Mouse (Mus musculus) CH12.LX (cell line): ENCODE data around the gene Limk2. TPM values are rescaled to one million over a fixed set of nuclear protein-coding genes. Genes with fewer than 3 reads are reported as not detected.
A peak's percentile ranks its signal among the peaks of the same experiment; 100 is the strongest.

ENCODE experiments used
- DNase-seq: peaks from one replicate; pipeline ENCODE4 v3.0.0-alpha.2; 2013; ENCODE audit errors: extremely low read depth
- H3K27ac ChIP-seq: 2 replicates; pipeline ENCODE4 v1.5.1; 2012; ENCODE audit warnings: low read depth, mild to moderate bottlenecking, control low read depth, moderate library complexity; ENCODE audit not compliant: insufficient read depth
- H3K27me3 ChIP-seq: replicated peaks from 2 replicates; pipeline ENCODE3; 2012; ENCODE audit warnings: inconsistent platforms
- H3K36me3 ChIP-seq, 2 experiments: replicated peaks in 1 of 2; 2 replicates each; pipeline versions ENCODE3 to v1.6.1; 2012; ENCODE audit warnings: inconsistent platforms in 1 of 2, low read length in 1 of 2, mild to moderate bottlenecking in 1 of 2, mixed read lengths in 1 of 2, moderate library complexity in 1 of 2; ENCODE audit not compliant: control insufficient read depth in 1 of 2, insufficient read depth in 1 of 2
- H3K4me1 ChIP-seq, 2 experiments: 2 replicates each; pipeline ENCODE4 v1.6.1; 2012; ENCODE audit warnings: inconsistent platforms in 1 of 2, moderate library complexity in 1 of 2; ENCODE audit not compliant: insufficient read depth in 2 of 2, control insufficient read depth in 1 of 2
- H3K4me2 ChIP-seq: 2 replicates; pipeline ENCODE4 v1.6.1; 2012; ENCODE audit warnings: low read depth, mild to moderate bottlenecking, control low read depth; ENCODE audit not compliant: poor library complexity, insufficient read depth, severe bottlenecking
- H3K4me3 ChIP-seq, 3 experiments: fragments of 150-350 bp in 1 of 3; sonication (generic) in 1 of 3; replicated peaks in 1 of 3; 2 replicates each; pipeline versions ENCODE3 to v1.5.1; 2011 to 2012; ENCODE audit warnings: low read depth in 2 of 3, low read length in 2 of 3, mild to moderate bottlenecking in 2 of 3, moderate library complexity in 2 of 3, control low read depth in 1 of 3, improper control_type of control experiment in 1 of 3, inconsistent platforms in 1 of 3, mixed read lengths in 1 of 3; ENCODE audit not compliant: poor library complexity in 1 of 3
- H3K79me2 ChIP-seq: replicated peaks from 2 replicates; pipeline ENCODE4 v1.6.1; 2012; ENCODE audit warnings: mild to moderate bottlenecking, moderate library complexity; ENCODE audit not compliant: control insufficient read depth, poor library complexity, insufficient read depth, severe bottlenecking; ENCODE audit errors: extremely low read depth
- H3K9ac ChIP-seq: 2 replicates; pipeline ENCODE4 v1.6.1; 2012; ENCODE audit warnings: low read depth, mild to moderate bottlenecking, control low read depth, moderate library complexity; ENCODE audit not compliant: insufficient read depth
- H3K9me3 ChIP-seq: replicated peaks from 2 replicates; pipeline ENCODE3; 2012; ENCODE audit warnings: low read length, inconsistent platforms, mixed read lengths
- BHLHE40 ChIP-seq: IDR thresholded peaks from 2 replicates; pipeline ENCODE4 v1.6.1; 2011; ENCODE audit warnings: mild to moderate bottlenecking, low read depth, low read length, improper control_type of control experiment
- CHD1 ChIP-seq: IDR thresholded peaks from 2 replicates; pipeline ENCODE4 v1.6.1; 2012; ENCODE audit warnings: low read depth, low read length, improper control_type of control experiment, inconsistent platforms
- CHD2 ChIP-seq: IDR thresholded peaks from 2 replicates; pipeline ENCODE4 v1.6.1; 2011; ENCODE audit warnings: low read length, improper control_type of control experiment
- CTCF ChIP-seq, 2 experiments: IDR thresholded peaks in 1 of 2; conservative IDR thresholded peaks in 1 of 2; 2 replicates each; pipeline ENCODE4 v1.5.1; 2011 to 2012; ENCODE audit warnings: low read depth in 2 of 2, low read length in 2 of 2, improper control_type of control experiment in 1 of 2, inconsistent platforms in 1 of 2, mild to moderate bottlenecking in 1 of 2, moderate library complexity in 1 of 2
- E2F4 ChIP-seq: IDR thresholded peaks from 2 replicates; pipeline ENCODE4 v1.6.1; 2011; ENCODE audit warnings: low read depth, low read length, improper control_type of control experiment; ENCODE audit not compliant: insufficient replicate concordance
- ELF1 ChIP-seq: IDR thresholded peaks from 2 replicates; pipeline ENCODE4 v1.6.1; 2014; ENCODE audit warnings: low read depth, mild to moderate bottlenecking, inconsistent platforms, low read length, improper control_type of control experiment
- EP300 ChIP-seq: IDR thresholded peaks from 2 replicates; pipeline ENCODE4 v1.6.1; 2011; ENCODE audit warnings: low read length, improper control_type of control experiment
- ETS1 ChIP-seq: conservative IDR thresholded peaks from 2 replicates; pipeline ENCODE4 v1.6.1; 2012; ENCODE audit warnings: low read depth, mild to moderate bottlenecking, inconsistent platforms, low read length, improper control_type of control experiment, moderate library complexity
- GABPA ChIP-seq: IDR thresholded peaks from 2 replicates; pipeline ENCODE4 v1.6.1; 2012; ENCODE audit warnings: low read depth, low read length, improper control_type of control experiment, inconsistent platforms; ENCODE audit not compliant: insufficient replicate concordance
- HCFC1 ChIP-seq: IDR thresholded peaks from 2 replicates; pipeline ENCODE4 v1.6.1; 2012; ENCODE audit warnings: low read depth, mild to moderate bottlenecking, inconsistent platforms, low read length, improper control_type of control experiment
- IRF4 ChIP-seq: IDR thresholded peaks from 2 replicates; pipeline ENCODE4 v1.6.1; 2014; ENCODE audit warnings: low read depth, mild to moderate bottlenecking, inconsistent platforms, low read length, improper control_type of control experiment
- JUN ChIP-seq: IDR thresholded peaks from 2 replicates; pipeline ENCODE4 v1.6.1; 2011; ENCODE audit warnings: low read depth, mild to moderate bottlenecking, low read length, improper control_type of control experiment, moderate library complexity; ENCODE audit not compliant: insufficient read depth
- JUND ChIP-seq: conservative IDR thresholded peaks from 2 replicates; pipeline ENCODE4 v1.6.1; 2011; ENCODE audit warnings: low read depth, low read length, improper control_type of control experiment
- KAT2A ChIP-seq: IDR thresholded peaks from 2 replicates; pipeline ENCODE4 v1.6.1; 2012; ENCODE audit warnings: low read length, improper control_type of control experiment, inconsistent platforms; ENCODE audit not compliant: insufficient replicate concordance
- MAFK ChIP-seq: IDR thresholded peaks from 2 replicates; pipeline ENCODE4 v1.6.1; 2011; ENCODE audit warnings: low read length, improper control_type of control experiment; ENCODE audit not compliant: insufficient replicate concordance
- MAX ChIP-seq: IDR thresholded peaks from 2 replicates; pipeline ENCODE4 v1.6.1; 2011; ENCODE audit warnings: low read length, improper control_type of control experiment
- MAZ ChIP-seq: IDR thresholded peaks from 2 replicates; pipeline ENCODE4 v1.6.1; 2012; ENCODE audit warnings: low read depth, mild to moderate bottlenecking, inconsistent platforms, low read length, improper control_type of control experiment, moderate library complexity
- MEF2A ChIP-seq: IDR thresholded peaks from 2 replicates; pipeline ENCODE4 v1.6.1; 2014; ENCODE audit warnings: low read depth, mild to moderate bottlenecking, inconsistent platforms, low read length, improper control_type of control experiment, borderline replicate concordance
- MXI1 ChIP-seq: IDR thresholded peaks from 2 replicates; pipeline ENCODE4 v1.6.1; 2011; ENCODE audit warnings: mild to moderate bottlenecking, low read depth, low read length, improper control_type of control experiment
- MYC ChIP-seq: IDR thresholded peaks from 2 replicates; pipeline ENCODE4 v1.6.1; 2011; ENCODE audit warnings: low read depth, mild to moderate bottlenecking, improper control_type of control experiment, low read length
- NELFE ChIP-seq: IDR thresholded peaks from 2 replicates; pipeline ENCODE4 v1.6.1; 2011; ENCODE audit warnings: low read depth, low read length, improper control_type of control experiment
- NRF1 ChIP-seq: IDR thresholded peaks from 2 replicates; pipeline ENCODE4 v1.6.1; 2014; ENCODE audit warnings: low read depth, mild to moderate bottlenecking, inconsistent platforms, low read length, improper control_type of control experiment, moderate library complexity
- PAX5 ChIP-seq: IDR thresholded peaks from 2 replicates; pipeline ENCODE4 v1.6.1; 2012; ENCODE audit warnings: low read length, inconsistent platforms, mixed read lengths
- POLR2A ChIP-seq: IDR thresholded peaks from 2 replicates; pipeline ENCODE4 v1.6.1; 2011; ENCODE audit warnings: low read depth, mild to moderate bottlenecking, improper control_type of control experiment, low read length
- POLR2AphosphoS2 ChIP-seq: IDR thresholded peaks from 2 replicates; pipeline ENCODE4 v1.6.1; 2011; ENCODE audit warnings: low read depth, low read length, improper control_type of control experiment
- RAD21 ChIP-seq: IDR thresholded peaks from 2 replicates; pipeline ENCODE4 v1.6.1; 2011; ENCODE audit warnings: low read depth, mild to moderate bottlenecking, low read length, improper control_type of control experiment, moderate library complexity
- RCOR1 ChIP-seq: conservative IDR thresholded peaks from 2 replicates; pipeline ENCODE4 v1.6.1; 2012; ENCODE audit warnings: low read depth, mild to moderate bottlenecking, inconsistent platforms, low read length, improper control_type of control experiment
- SIN3A ChIP-seq: IDR thresholded peaks from 2 replicates; pipeline ENCODE4 v1.6.1; 2012; ENCODE audit warnings: low read length, improper control_type of control experiment, inconsistent platforms
- SMC3 ChIP-seq: IDR thresholded peaks from 2 replicates; pipeline ENCODE4 v1.6.1; 2011; ENCODE audit warnings: low read depth, low read length, improper control_type of control experiment
- TBP ChIP-seq: conservative IDR thresholded peaks from 2 replicates; pipeline ENCODE4 v1.6.1; 2011; ENCODE audit warnings: low read depth, low read length, improper control_type of control experiment
- TCF12 ChIP-seq: IDR thresholded peaks from 2 replicates; pipeline ENCODE4 v1.6.1; 2014; ENCODE audit warnings: low read depth, mild to moderate bottlenecking, inconsistent platforms, low read length, improper control_type of control experiment
- UBTF ChIP-seq: IDR thresholded peaks from 2 replicates; pipeline ENCODE4 v1.6.1; 2012; ENCODE audit warnings: low read depth, mild to moderate bottlenecking, inconsistent platforms, low read length, improper control_type of control experiment, moderate library complexity
- USF1 ChIP-seq: IDR thresholded peaks from 2 replicates; pipeline ENCODE4 v1.6.1; 2014; ENCODE audit warnings: low read depth, mild to moderate bottlenecking, inconsistent platforms, low read length, improper control_type of control experiment
- USF2 ChIP-seq: conservative IDR thresholded peaks from 2 replicates; pipeline ENCODE4 v1.6.1; 2011; ENCODE audit warnings: low read depth, low read length, improper control_type of control experiment
- ZC3H11A ChIP-seq: IDR thresholded peaks from 2 replicates; pipeline ENCODE4 v1.6.1; 2012; ENCODE audit warnings: low read depth, mild to moderate bottlenecking, inconsistent platforms, low read length, improper control_type of control experiment
- ZKSCAN1 ChIP-seq: IDR thresholded peaks from 2 replicates; pipeline ENCODE4 v1.6.1; 2012; ENCODE audit warnings: low read depth, inconsistent platforms, low read length, improper control_type of control experiment, borderline replicate concordance
- ZMIZ1 ChIP-seq: IDR thresholded peaks from 2 replicates; pipeline ENCODE4 v1.6.1; 2012; ENCODE audit warnings: low read depth, mild to moderate bottlenecking, inconsistent platforms, low read length, improper control_type of control experiment
- ZNF384 ChIP-seq: IDR thresholded peaks from 2 replicates; pipeline ENCODE4 v1.6.1; 2012; ENCODE audit warnings: low read depth, low read length, improper control_type of control experiment, inconsistent platforms
- dilution Hi-C: fragments of 300-500 bp; cut with MboI; formaldehyde crosslinking; loops from 2 replicates; pipeline ENCODE4 v1.14.3; 2020; ENCODE audit warnings: low sequenced_read_pairs; ENCODE audit not compliant: extremely low pct_unique_long_range_greater_than_20kb, extremely low pct_ligation_motif_present
- in situ Hi-C: fragments of 300-500 bp; cut with MboI; formaldehyde crosslinking; loops from 3 replicates; pipeline ENCODE4 v1.14.3; 2019; ENCODE audit warnings: low sequenced_read_pairs, low pct_ligation_motif_present, low pct_unique_long_range_greater_than_20kb, mixed read lengths
- polyA plus RNA-seq: library from polyadenylated mRNA; unstranded; fragments of >175 nt; gene quantifications from 2 replicates; pipeline ENCODE4 v1.2.1, GENCODE M21; 2012; ENCODE audit warnings: low read depth; ENCODE audit not compliant: insufficient read length
- total RNA-seq, 2 experiments: library from RNA; depleted of rRNA; stranded (reverse); fragments of 300-350 nt in 1 of 2; fragments of >200 nt in 1 of 2; gene quantifications; 2 replicates each; pipeline ENCODE4 v1.2.3; 2012 to 2014

The Limk2 gene
- total and polyA plus RNA-seq, 3 experiments, result 41.5 to 64.0 (median 46.1) TPM

DNA sequence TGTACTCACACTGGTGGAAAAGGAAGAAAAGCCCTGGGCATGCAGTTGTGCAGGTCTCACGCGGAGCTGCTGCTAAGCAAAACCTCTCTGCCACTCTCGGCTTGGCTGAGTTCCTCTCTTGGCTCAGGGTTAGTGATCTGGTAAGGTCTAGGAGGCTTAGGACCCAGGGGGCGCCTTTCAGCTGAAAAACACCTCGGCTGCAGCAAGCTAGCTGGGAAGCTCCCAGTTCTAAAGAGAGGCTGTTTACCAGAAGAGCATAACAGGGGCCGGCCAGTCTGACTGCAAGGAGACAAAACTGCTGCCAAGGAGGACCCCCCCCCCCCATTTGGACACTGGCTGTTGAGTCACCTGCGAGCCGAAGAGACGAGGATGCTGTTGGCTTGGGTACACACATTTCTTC is 78.4 kb downstream of the Limk2 start:
- Histone ChIP-seq H3K9ac (no peak overlapping the region), H3K4me3 (peak overlapping the region; percentile 19 to 45 (median 23)), H3K4me1 (peaks cover 13 to 51% of the 10 kb centered on the region in 2 experiments), H3K36me3 (no peaks in the 10 kb centered on the region), H3K4me2 (peak overlapping the region; percentile 94), H3K27me3 (no peaks in the 10 kb centered on the region), H3K79me2 (no peaks in the 10 kb centered on the region), H3K9me3 (peaks cover 8% of the 10 kb centered on the region), H3K27ac (no peak overlapping the region)
- DNase-seq, result peak; percentile 66
- in situ Hi-C loops (no loop called here), dilution Hi-C loops (no loop called here)
- TF ChIP-seq MAFK (no peak), ZNF384 (no peak), UBTF (0 out of 2 replicates have a peak, but pooled peaks have one; percentile 57), ETS1 (peak; percentile 25; the same call in 1 of the 2 replicates), CTCF (conservative IDR thresholded peaks at IDR 0.05 in 1 of 2, IDR thresholded peaks at IDR 0.05 in 1 of 2; ENCODE audit: low read depth in 2 of 2, low read length in 2 of 2) (peak in 1 of 2 experiments; percentile 72; a peak in 2 of 4 replicates), E2F4 (no peak), JUN (no peak), KAT2A (no peak), RAD21 (peak; percentile 37), CHD2 (no peak), NELFE (0 out of 2 replicates have a peak, but pooled peaks have one; percentile 39), MXI1 (peak; percentile 20; the same call in 1 of the 2 replicates), TBP (no peak), JUND (no peak), TCF12 (0 out of 2 replicates have a peak, but pooled peaks have one; percentile 13), SMC3 (peak; percentile 36), MAX (peak; percentile 41; the same call in 1 of the 2 replicates), ZKSCAN1 (no peak), EP300 (no peak), ELF1 (peak; percentile 49), ZMIZ1 (no peak), CHD1 (no peak), USF2 (no peak), POLR2A (no peak), GABPA (no peak), USF1 (no peak), BHLHE40 (peak; percentile 34; the same call in 1 of the 2 replicates), NRF1 (no peak), MAZ (no peak), PAX5 (no peak), HCFC1 (peak; percentile 42; the same call in 1 of the 2 replicates), POLR2AphosphoS2 (no peak), SIN3A (peak; percentile 71; the same call in 1 of the 2 replicates), MYC (no peak), MEF2A (no peak), RCOR1 (no peak), IRF4 (peak; percentile 72), ZC3H11A (no peak)
